Mouse (Mus musculus) gastrocnemius, postnatal 10 days (tissue): Measurements from ENCODE around the gene Npat. TPM values are rescaled to one million over a fixed set of nuclear protein-coding genes. Genes with fewer than 3 reads are reported as not detected.

Source experiments
- DNase-seq: peaks from one replicate; pipeline ENCODE4 v3.0.0; 2021; ENCODE audit warnings: mixed read lengths
- long read RNA-seq, 2 experiments: library from polyadenylated mRNA; stranded (forward); transcript quantifications; one replicate each; pipeline ENCODE4 v2.0.0; 2021
- total RNA-seq, 2 experiments: library from RNA; stranded (reverse); gene quantifications; 2 replicates each; pipeline ENCODE4 v1.2.3; 2021

Npat gene
- total RNA-seq, result 1 to 10 TPM; 6.4 to 8.0 TPM
- long read RNA-seq, experiment 1, full-length matches to known transcripts, result 3 of 4 reads
- long read RNA-seq, experiment 1, partial matches to known transcripts, result 0 of 4 reads
- long read RNA-seq, experiment 1, other reads (novel, unspliced or antisense), result 1 of 4 reads
- long read RNA-seq, experiment 2, full-length matches to known transcripts, result 1 of 4 reads
- long read RNA-seq, experiment 2, partial matches to known transcripts, result 2 of 4 reads
- long read RNA-seq, experiment 2, other reads (novel, unspliced or antisense), result 1 of 4 reads

GRCm38 (mm10) chr9:53536558-53537320 lies at the start of gene Npat, which contains the start of gene Atm:
Gene Npat (plus strand): TSS chr9:53537047.
Gene Atm (minus strand): TSS chr9:53536740.
- DNase-seq, result peak; percentile 99

GRCm38 (mm10) chr9:53508053-53508452 lies 28.8 kb upstream of the Npat start:
- DNase-seq, result no peak

- DNase-seq, result no peak
Measured at GRCm38 (mm10) chr9:53514091-53514490, 22.8 kb upstream of the Npat start.

GRCm38 (mm10) chr9:53517373-53518009 lies 19.4 kb upstream of the Npat start:
- DNase-seq, result no peak

GRCm38 (mm10) chr9:53535416-53536320 lies 1.2 kb upstream of the Npat start:
- DNase-seq, result no peak

GRCm38 (mm10) chr9:53537336-53537965 lies 604 bp downstream of the Npat start:
- no peak for DNase-seq

GRCm38 (mm10) chr9:53570662-53571061 lies 33.8 kb downstream of the Npat start:
- peak; percentile 8 for DNase-seq

- DNase-seq, result no peak
Measured at GRCm38 (mm10) chr9:53572516-53573307, 35.9 kb downstream of the Npat start.

- no peak for DNase-seq
Measured at GRCm38 (mm10) chr9:53575721-53576120, 38.9 kb downstream of the Npat start.

GRCm38 (mm10) chr9:53581870-53582269 lies 45.0 kb downstream of the Npat start:
- no peak for DNase-seq

GRCm38 (mm10) chr9:53594764-53595163 lies 57.9 kb downstream of the Npat start:
- peak; percentile 77 for DNase-seq

GRCm38 (mm10) chr9:53596971-53597600 lies 60.2 kb downstream of the Npat start:
- no peak for DNase-seq

- DNase-seq, result no peak
Measured at GRCm38 (mm10) chr9:53598631-53599030, 61.8 kb downstream of the Npat start.

GRCm38 (mm10) chr9:53601541-53601940 lies 64.7 kb downstream of the Npat start:
- no peak for DNase-seq

- peak; percentile 17 for DNase-seq
Measured at GRCm38 (mm10) chr9:53603384-53603783, 66.5 kb downstream of the Npat start.

GRCm38 (mm10) chr9:53603849-53604248 lies 67.0 kb downstream of the Npat start:
- DNase-seq, result no peak

- no peak for DNase-seq
Measured at GRCm38 (mm10) chr9:53604954-53605353, 68.1 kb downstream of the Npat start.

GRCm38 (mm10) chr9:53607192-53607591 lies 70.3 kb downstream of the Npat start:
- DNase-seq, result no peak

GRCm38 (mm10) chr9:53607816-53608215 lies 71.0 kb downstream of the Npat start:
- no peak for DNase-seq

- no peak for DNase-seq
Measured at GRCm38 (mm10) chr9:53609306-53609967, 72.6 kb downstream of the Npat start.
